Mouse (Mus musculus): ENCODE measurements at regions not wholly inside any gene's neighbourhood (a gene's known extent, or its start where the extent isn't known, plus 50 kb on each side); places are given as distances from the start of the nearest gene placed in this dataset.
A peak's percentile ranks its signal among the peaks of the same experiment; 100 is the strongest.

DNA sequence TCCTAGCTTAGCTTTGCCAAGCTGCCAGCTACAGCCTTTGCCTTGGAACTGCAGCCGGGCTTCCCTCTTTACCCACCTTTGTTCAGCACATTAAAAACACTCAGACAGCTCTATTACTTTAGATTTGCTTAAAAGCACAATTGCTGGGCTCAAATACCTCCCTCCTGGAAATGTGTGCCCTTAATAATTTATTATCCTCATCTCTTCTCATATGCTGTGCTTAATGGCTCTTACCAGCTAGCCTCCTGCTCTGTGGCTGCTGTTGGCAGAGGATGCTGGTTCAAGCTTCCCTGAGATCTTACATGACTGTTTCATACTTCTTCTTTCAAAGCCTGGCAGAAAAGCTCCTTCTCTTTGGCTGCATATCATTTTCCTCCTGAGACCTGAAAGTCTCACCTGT, 378.1 kb upstream of the Cdh19 start:
- DNase-seq (ENCODE audit: low spot score in 2 of 2): no peak

DNA sequence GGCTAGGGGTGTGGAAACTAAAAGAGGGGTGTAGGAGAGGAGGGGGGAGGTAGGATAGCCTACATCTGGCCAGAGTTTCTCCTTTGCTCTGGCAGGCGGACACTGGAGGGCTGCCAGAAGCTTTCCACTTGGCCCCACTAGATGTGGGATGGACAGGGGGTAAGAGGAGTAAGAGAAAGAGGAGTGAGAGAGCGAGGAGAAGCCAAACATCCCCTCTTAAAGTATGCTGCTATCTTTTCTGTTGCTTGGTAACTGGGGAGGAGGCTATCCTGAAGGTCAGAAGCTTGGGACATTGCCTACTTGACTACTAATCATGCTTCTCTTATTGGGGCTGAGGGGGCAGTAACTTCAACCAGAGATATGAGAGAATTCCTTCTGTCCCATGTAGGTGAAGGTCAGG, 360.5 kb upstream of the Cdh19 start:
- DNase-seq (ENCODE audit: low spot score in 2 of 2): peak in 1 of 2 experiments; percentile 1

DNA sequence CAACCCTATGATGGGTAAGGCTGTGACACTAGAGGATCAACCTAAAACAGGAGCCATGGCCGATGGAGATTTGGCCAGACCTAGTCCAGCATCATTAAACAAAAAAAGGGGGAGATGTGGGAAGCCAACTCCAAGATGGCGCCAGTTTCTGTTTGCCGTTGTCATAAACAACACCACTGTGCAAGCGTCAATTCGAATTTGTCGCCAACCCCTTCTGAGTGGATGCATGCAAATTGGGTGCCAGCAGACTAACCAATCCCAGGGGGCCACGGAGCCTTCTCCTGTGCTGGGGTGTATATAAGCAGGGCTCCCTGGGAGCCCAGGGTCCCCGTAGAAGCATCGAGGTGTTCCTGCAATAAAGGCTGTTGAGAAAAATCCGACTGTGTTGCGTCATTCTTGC, 324.9 kb upstream of the Cdh19 start:
- DNase-seq (ENCODE audit: low spot score in 2 of 2): no peak

DNA sequence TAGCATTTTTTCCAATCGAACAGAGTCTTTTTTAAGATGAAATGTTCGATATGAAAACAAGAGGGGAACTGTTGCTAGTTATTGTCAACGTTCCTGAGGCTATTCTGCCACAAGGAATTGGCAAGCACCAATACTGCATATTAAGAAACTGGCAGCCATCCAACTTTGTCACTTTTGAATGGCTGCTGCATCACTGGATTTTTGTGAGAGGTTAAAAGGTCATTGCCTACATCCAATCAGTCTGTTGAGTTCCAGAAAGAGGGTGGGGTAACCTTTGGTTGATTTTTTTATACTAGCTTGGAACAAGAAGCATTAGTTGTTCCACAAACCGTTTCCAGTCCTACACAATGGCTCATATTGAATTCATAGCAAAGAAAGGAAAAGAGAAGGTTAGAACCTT, 309.0 kb upstream of the Cdh19 start:
- DNase-seq (ENCODE audit: low spot score in 2 of 2): no peak

DNA sequence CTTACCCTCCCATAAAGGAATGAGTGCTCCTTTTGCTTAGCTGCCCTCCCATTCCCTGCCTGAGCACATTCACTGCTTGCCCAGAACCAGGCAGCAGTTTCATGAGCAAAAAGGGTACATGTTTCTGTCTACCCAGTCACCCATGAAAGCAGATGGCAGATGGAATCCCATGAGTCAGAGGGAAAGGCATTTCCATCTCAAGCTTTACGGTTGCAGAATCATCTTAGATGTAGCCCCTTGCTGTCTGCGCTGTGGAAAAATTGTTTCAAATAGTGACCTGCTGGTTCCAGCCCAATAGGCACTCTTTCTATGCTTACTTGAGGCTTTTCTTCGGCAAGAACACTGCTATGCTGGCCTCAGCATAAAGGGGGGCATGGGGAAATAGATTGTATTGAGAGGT, 308.5 kb upstream of the Cdh19 start:
- DNase-seq (ENCODE audit: low spot score in 2 of 2): no peak

DNA sequence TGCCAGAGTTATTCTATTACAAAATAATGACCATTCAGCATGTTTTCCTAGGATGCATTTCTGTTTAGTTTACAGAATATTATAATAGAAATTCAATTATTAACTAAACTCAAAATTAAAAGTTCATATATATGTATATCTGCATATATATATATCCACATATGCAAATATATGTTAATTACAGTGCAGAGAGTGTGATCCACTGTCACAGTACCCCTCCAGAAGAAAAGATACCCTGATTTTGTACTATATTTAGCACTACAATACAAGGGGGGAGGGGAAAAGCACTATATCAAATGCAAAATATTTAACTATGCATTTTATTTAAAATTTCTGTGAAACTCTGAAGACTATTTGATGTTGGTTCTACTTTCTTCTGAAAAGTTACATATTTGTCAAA, 265.4 kb upstream of the Cdh19 start:
- no peak for DNase-seq (ENCODE audit: low spot score in 2 of 2)

DNA sequence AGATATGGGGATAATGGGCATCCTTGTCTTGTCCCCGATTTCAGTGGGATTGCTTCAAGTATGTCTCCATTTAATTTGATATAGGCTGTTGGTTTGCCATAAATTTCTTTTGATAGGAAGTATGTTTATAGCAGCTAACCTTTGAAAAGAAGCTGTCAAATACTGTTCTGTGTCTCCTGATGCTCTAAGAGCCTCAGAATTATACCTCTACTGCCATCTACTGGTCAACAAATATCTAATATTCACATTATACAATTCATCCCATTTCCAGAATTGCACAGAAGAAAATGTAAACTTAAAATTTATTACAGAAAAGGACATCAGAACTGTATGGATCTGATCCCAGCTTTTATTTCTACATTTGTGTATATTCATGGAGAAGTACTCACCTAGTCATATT, 265.0 kb upstream of the Cdh19 start:
- DNase-seq (ENCODE audit: low spot score in 2 of 2): no peak
